Mouse (Mus musculus): ENCODE data around the gene Znrf1.

DNA sequence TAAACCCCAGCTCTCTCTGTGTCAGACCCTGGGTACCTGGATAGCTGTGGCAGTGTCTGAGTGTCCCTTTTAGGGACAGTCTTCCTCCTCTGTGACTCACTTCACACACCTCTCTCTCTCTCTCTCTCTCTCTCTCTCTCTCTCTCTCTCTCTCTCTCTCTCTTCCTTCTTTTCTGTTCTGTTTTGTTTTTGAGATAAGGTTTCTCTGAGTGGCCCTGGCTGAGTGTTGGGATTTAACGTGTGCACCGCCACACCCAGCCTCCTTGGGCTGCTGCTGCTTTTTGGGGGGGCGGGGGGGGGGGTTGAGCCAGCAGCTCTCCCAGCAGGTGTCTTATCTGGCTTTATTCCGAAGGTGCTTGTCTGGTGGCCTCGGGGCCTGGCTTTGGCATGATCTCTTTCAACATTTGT is 29.9 kb downstream of the Znrf1 start:
- TF ChIP-seq CTCF (IDR thresholded peaks at IDR 0.05; ENCODE audit: borderline replicate concordance, insufficient read depth, low read depth, low read length) (no peak), POLR2A (IDR thresholded peaks at IDR 0.05; ENCODE audit: borderline replicate concordance, insufficient read depth, low read length) (no peak)
